Mouse (Mus musculus) kidney, adult 2 months (tissue): ENCODE measurements around the gene Zfp276.

ENCODE experiments used
- CTCF ChIP-seq: fragments of 200-500 bp; conservative IDR thresholded peaks from 2 replicates; pipeline ENCODE4 v1.5.1; 2011; ENCODE audit warnings: low read depth, mild to moderate bottlenecking, control low read depth, low read length, moderate library complexity, mixed read lengths; ENCODE audit not compliant: insufficient read depth, insufficient read length
- POLR2A ChIP-seq: fragments of 200-500 bp; IDR thresholded peaks from one replicate; pipeline ENCODE4 v1.6.1; 2011; ENCODE audit warnings: low read depth, low read length, control low read depth

DNA sequence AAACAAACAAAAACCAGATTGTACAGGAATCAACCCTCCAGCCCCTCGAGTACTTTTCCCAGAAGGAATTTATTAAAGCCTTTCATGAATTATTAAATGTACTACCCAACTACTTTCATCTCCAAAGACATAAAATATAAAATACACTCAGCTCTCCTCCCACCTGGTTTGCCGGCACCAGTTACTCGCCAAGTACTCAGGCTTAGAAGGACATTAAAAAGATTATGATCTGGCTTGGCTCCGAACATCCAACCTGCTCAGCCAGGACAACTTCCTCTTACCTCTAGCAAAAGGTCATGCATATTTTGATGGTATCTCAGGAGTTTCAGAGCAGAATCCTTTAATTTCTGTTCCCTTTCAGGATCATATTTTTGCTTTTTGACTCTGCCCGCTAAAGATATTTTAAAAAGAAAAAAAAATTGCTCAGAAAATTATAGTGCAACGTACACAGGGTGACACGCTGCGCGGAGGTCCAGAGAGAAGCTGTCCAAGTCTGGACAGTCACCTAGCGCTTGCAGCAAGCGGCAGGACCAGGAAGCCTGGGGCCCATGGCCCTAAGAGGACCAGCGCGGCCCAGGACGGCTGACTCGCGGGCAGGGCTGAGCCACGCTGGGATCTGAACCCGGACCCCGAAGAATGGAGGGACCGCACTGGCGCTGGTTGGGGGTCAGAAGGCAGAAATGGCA, 63.9 kb downstream of the Zfp276 start:
- TF ChIP-seq CTCF (no peak), POLR2A (no peak)
